Comparison of ENCODE assay signal across 15 mouse cellular contexts in genomic region chr10:67016615-67017278, GRCm38 (mm10).
DNase-seq lines count a peak whose midpoint lies in the region; ATAC-seq and TF ChIP-seq lines count a peak whose summit lies in the region.
"Had no signal": no experiment of that assay in that cellular context is flagged by ENCODE, and none has a peak within 500 bp of the region (broad histone marks: within the 10 kb centered on the region; RNA-seq: fewer than 3 reads in every experiment).

No protein-coding gene starts in this region.

- H3K4me1 ChIP-seq in hindbrain, embryonic 13.5 days (replicated peaks) = peaks cover 10% of the 10 kb centered on the region
- no peaks in the 10 kb centered on the region; the same call in 1 of the 2 replicates for H3K4me1 ChIP-seq in hindbrain, embryonic 16.5 days (ENCODE audit: control insufficient read depth, insufficient read depth, low read depth, low read length)
- peaks cover 12% of the 10 kb centered on the region for H3K4me1 ChIP-seq in ES-Bruce4 (ENCODE audit: control insufficient read depth, insufficient read depth, low read length)
- H3K4me1 ChIP-seq in embryonic facial prominence, embryonic 10.5 days = peaks cover 19% of the 10 kb centered on the region

- peak; percentile 90 for TF ChIP-seq EP300 in ES-Bruce4 (IDR thresholded peaks at IDR 0.05; ENCODE audit: insufficient read depth, low read depth, low read length)

- H3K9me3 ChIP-seq in hindbrain, embryonic 13.5 days = no peaks in the 10 kb centered on the region
- H3K9me3 ChIP-seq in hindbrain, embryonic 16.5 days (ENCODE audit: control insufficient read depth, low read length) = no peaks in the 10 kb centered on the region
- no peaks in the 10 kb centered on the region for H3K9me3 ChIP-seq in ES-Bruce4 (replicated peaks; ENCODE audit: control insufficient read depth, insufficient read depth, low read length, poor library complexity, severe bottlenecking)
- no peaks in the 10 kb centered on the region for H3K9me3 ChIP-seq in embryonic facial prominence, embryonic 10.5 days
- H3K9me3 ChIP-seq: embryonic facial prominence, embryonic 12.5 days had no signal

- H3K36me3 ChIP-seq in hindbrain, embryonic 13.5 days = peaks cover 31% of the 10 kb centered on the region
- peaks cover 2% of the 10 kb centered on the region for H3K36me3 ChIP-seq in hindbrain, embryonic 16.5 days (ENCODE audit: control insufficient read depth, insufficient read depth, low read length)
- H3K36me3 ChIP-seq in ES-Bruce4 (ENCODE audit: control insufficient read depth, insufficient read depth, low read length, poor library complexity, severe bottlenecking) = peaks cover 9% of the 10 kb centered on the region; the same call in 1 of the 2 replicates
- H3K36me3 ChIP-seq in embryonic facial prominence, embryonic 10.5 days (replicated peaks) = peaks cover 39% of the 10 kb centered on the region

- H3K4me3 ChIP-seq in gastrocnemius, adult 2 months = no peak overlapping the region
- H3K4me3 ChIP-seq in hindbrain, embryonic 13.5 days = no peak overlapping the region
- no peak overlapping the region for H3K4me3 ChIP-seq in hindbrain, embryonic 16.5 days (ENCODE audit: low read length)
- H3K4me3 ChIP-seq in ES-Bruce4 (ENCODE audit: low read depth, low read length) = no peak overlapping the region
- no peak overlapping the region for H3K4me3 ChIP-seq in embryonic facial prominence, embryonic 10.5 days
- H3K4me3 ChIP-seq: embryonic facial prominence, embryonic 12.5 days had no signal

- peak overlapping the region; percentile 4; the same call in 1 of the 2 replicates for H3K27ac ChIP-seq in gastrocnemius, adult 2 months
- H3K27ac ChIP-seq in hindbrain, embryonic 13.5 days = no peak overlapping the region
- H3K27ac ChIP-seq in hindbrain, embryonic 16.5 days (ENCODE audit: low read depth, low read length) = no peak overlapping the region
- H3K27ac ChIP-seq in ES-Bruce4 (ENCODE audit: insufficient read depth, low read length) = peak overlapping the region; percentile 77
- 0 out of 2 replicates have a peak overlapping the region, but pooled peaks have one; percentile 5 for H3K27ac ChIP-seq in embryonic facial prominence, embryonic 10.5 days (replicated peaks)

- intact Hi-C loops in gastrocnemius, adult 2 months (cut with DNase I) = no loop called here
- intact Hi-C loops in gastrocnemius, postnatal 36 days (cut with DNase I) = no loop called here

- TF ChIP-seq POLR2A in ES-Bruce4 (IDR thresholded peaks at IDR 0.05; ENCODE audit: insufficient read depth, low read length) = no peak

- ATAC-seq in hindbrain, embryonic 13.5 days (ENCODE audit: low FRiP score) = 0 out of 2 replicates have a peak, but pooled peaks have one; percentile 21
- ATAC-seq in hindbrain, embryonic 16.5 days = no peak
- ATAC-seq: liver, postnatal 0 days had no signal

- peak; percentile 47 for DNase-seq in gastrocnemius, adult 2 months
- DNase-seq in gastrocnemius, postnatal 36 days = no peak
- peak; percentile 35 for DNase-seq in embryonic facial prominence, embryonic 10.5 days (ENCODE audit: low spot score)
- no peak for DNase-seq in lung, postnatal 4 days
- no peak for DNase-seq in T-cell, adult 2 months (ENCODE audit: low spot score)
- DNase-seq: adrenal gland, adult 2 months; kidney, postnatal 14 days; left cerebral cortex, postnatal 4 days; liver, postnatal 0 days; right cerebral cortex, postnatal 25 days had no signal

- WGBS in hindbrain, embryonic 13.5 days = 86% methylated on average over 4 of the region's 4 CpGs
- WGBS in hindbrain, embryonic 16.5 days = 88% methylated on average over 4 of the region's 4 CpGs
- 68% methylated on average over 4 of the region's 4 CpGs for WGBS in embryonic facial prominence, embryonic 10.5 days

- no peak for TF ChIP-seq CTCF in gastrocnemius, adult 2 months (IDR thresholded peaks at IDR 0.05)
- TF ChIP-seq CTCF in ES-Bruce4 (IDR thresholded peaks at IDR 0.05; ENCODE audit: low read depth, low read length) = no peak

- H3K9ac ChIP-seq in hindbrain, embryonic 13.5 days = no peak overlapping the region
- no peak overlapping the region for H3K9ac ChIP-seq in hindbrain, embryonic 16.5 days (ENCODE audit: low read depth, low read length)
- H3K9ac ChIP-seq in ES-Bruce4 (ENCODE audit: low read depth, poor library complexity, severe bottlenecking) = no peak overlapping the region
- H3K9ac ChIP-seq: embryonic facial prominence, embryonic 12.5 days; liver, postnatal 0 days had no signal

- H3K4me2 ChIP-seq in hindbrain, embryonic 13.5 days = no peak overlapping the region
- H3K4me2 ChIP-seq in hindbrain, embryonic 16.5 days (ENCODE audit: low read length) = no peak overlapping the region
- H3K4me2 ChIP-seq: embryonic facial prominence, embryonic 12.5 days had no signal

- H3K27me3 ChIP-seq in hindbrain, embryonic 13.5 days = no peaks in the 10 kb centered on the region
- H3K27me3 ChIP-seq in hindbrain, embryonic 16.5 days (replicated peaks; ENCODE audit: control insufficient read depth, insufficient read depth, low read length) = no peaks in the 10 kb centered on the region
- H3K27me3 ChIP-seq in ES-Bruce4 (ENCODE audit: control insufficient read depth, insufficient read depth, low read length, poor library complexity, severe bottlenecking) = no peaks in the 10 kb centered on the region
- no peaks in the 10 kb centered on the region for H3K27me3 ChIP-seq in embryonic facial prominence, embryonic 10.5 days (replicated peaks; ENCODE audit: low read depth, poor library complexity, severe bottlenecking)
- H3K27me3 ChIP-seq: CH12.LX; embryonic facial prominence, embryonic 12.5 days had no signal

Comparison
In these comparisons a context has a peak if more than half of its experiments do, and no peak if none do; other contexts are left out.
1. DNase-seq: peak in gastrocnemius, adult 2 months (single experiment) and embryonic facial prominence, embryonic 10.5 days (single experiment); none in gastrocnemius, postnatal 36 days (0 of 2), lung, postnatal 4 days (0 of 2) and T-cell, adult 2 months (single experiment).
2. H3K27ac ChIP-seq: peak in gastrocnemius, adult 2 months (single experiment), ES-Bruce4 (single experiment) and embryonic facial prominence, embryonic 10.5 days (single experiment); none in hindbrain, embryonic 13.5 days (single experiment) and hindbrain, embryonic 16.5 days (single experiment).